7 mouse cellular contexts compared by ENCODE assay signal in genomic region chr17:56162231-56162774, GRCm38 (mm10). TPM values are rescaled to one million over a fixed set of nuclear protein-coding genes. Genes with fewer than 3 reads are reported as not detected.
DNase-seq lines count a peak whose midpoint lies in the region; ATAC-seq and TF ChIP-seq lines count a peak whose summit lies in the region.

TSS of gene Tnfaip8l1 (plus strand) at chr17:56162477.

- no peaks in the 10 kb centered on the region for H3K9me3 ChIP-seq in embryonic facial prominence, embryonic 10.5 days
- no peaks in the 10 kb centered on the region for H3K9me3 ChIP-seq in intestine, postnatal 0 days (ENCODE audit: control insufficient read depth)
- no peaks in the 10 kb centered on the region for H3K9me3 ChIP-seq in midbrain, embryonic 12.5 days

- intact Hi-C loops in left cerebral cortex, postnatal 4 days (cut with DNase I) = no loop called here

- peaks cover 35% of the 10 kb centered on the region for H3K27me3 ChIP-seq in embryonic facial prominence, embryonic 10.5 days (replicated peaks; ENCODE audit: low read depth, poor library complexity, severe bottlenecking)
- peaks cover 10% of the 10 kb centered on the region; the same call in 1 of the 2 replicates for H3K27me3 ChIP-seq in intestine, postnatal 0 days (replicated peaks; ENCODE audit: control insufficient read depth, insufficient read depth, low read length)
- peaks cover 37% of the 10 kb centered on the region for H3K27me3 ChIP-seq in midbrain, embryonic 12.5 days
- no peaks in the 10 kb centered on the region for H3K27me3 ChIP-seq in small intestine, adult 2 months (ENCODE audit: control insufficient read depth, insufficient read depth, low read length)

- DNase-seq in adrenal gland, postnatal 10 days = peak; percentile 97
- DNase-seq in embryonic facial prominence, embryonic 10.5 days (ENCODE audit: low spot score) = peak; percentile 97
- DNase-seq in gonadal fat pad, adult 2 months (ENCODE audit: low read depth) = peak; percentile 30
- DNase-seq in left cerebral cortex, postnatal 4 days = peak; percentile 95

- H3K4me1 ChIP-seq in embryonic facial prominence, embryonic 10.5 days = peaks cover 32% of the 10 kb centered on the region
- peaks cover 3% of the 10 kb centered on the region; the same call in 1 of the 2 replicates for H3K4me1 ChIP-seq in intestine, postnatal 0 days (replicated peaks; ENCODE audit: control insufficient read depth, insufficient read depth, low read length)
- peaks cover 23% of the 10 kb centered on the region for H3K4me1 ChIP-seq in midbrain, embryonic 12.5 days
- H3K4me1 ChIP-seq in small intestine, adult 2 months (ENCODE audit: control insufficient read depth, insufficient read depth, insufficient read length, low read length) = peaks cover 17% of the 10 kb centered on the region

- peak within 1 kb of the TSS; percentile 70 for H3K4me2 ChIP-seq in intestine, postnatal 0 days (replicated peaks; ENCODE audit: low read depth)
- peak within 1 kb of the TSS; percentile 77 for H3K4me2 ChIP-seq in midbrain, embryonic 12.5 days (replicated peaks)

- H3K36me3 ChIP-seq in embryonic facial prominence, embryonic 10.5 days (replicated peaks) = no peaks in the 10 kb centered on the region
- H3K36me3 ChIP-seq in intestine, postnatal 0 days (ENCODE audit: control insufficient read depth, insufficient read depth) = no peaks in the 10 kb centered on the region
- no peaks in the 10 kb centered on the region for H3K36me3 ChIP-seq in midbrain, embryonic 12.5 days
- no peaks in the 10 kb centered on the region for H3K36me3 ChIP-seq in small intestine, adult 2 months (ENCODE audit: control insufficient read depth, insufficient read depth, low read length)

- TF ChIP-seq CTCF in intestine, postnatal 0 days (IDR thresholded peaks at IDR 0.05; ENCODE audit: low read depth) = no peak
- no peak for TF ChIP-seq CTCF in small intestine, adult 2 months (IDR thresholded peaks at IDR 0.05; ENCODE audit: extremely low read depth, insufficient read length, insufficient replicate concordance, low read depth, low read length)

- H3K4me3 ChIP-seq in embryonic facial prominence, embryonic 10.5 days = peak within 1 kb of the TSS; percentile 62
- peak within 1 kb of the TSS; percentile 39 for H3K4me3 ChIP-seq in intestine, postnatal 0 days (ENCODE audit: low read depth, low read length)
- H3K4me3 ChIP-seq in midbrain, embryonic 12.5 days = peak within 1 kb of the TSS; percentile 44
- H3K4me3 ChIP-seq in small intestine, adult 2 months (ENCODE audit: low read depth, low read length) = peak within 1 kb of the TSS; percentile 61

- H3K9ac ChIP-seq in intestine, postnatal 0 days (ENCODE audit: low read depth, low read length) = peak within 1 kb of the TSS; percentile 31
- peak within 1 kb of the TSS; percentile 54 for H3K9ac ChIP-seq in midbrain, embryonic 12.5 days (replicated peaks)

- peak within 1 kb of the TSS; percentile 76 for H3K27ac ChIP-seq in embryonic facial prominence, embryonic 10.5 days (replicated peaks)
- H3K27ac ChIP-seq in intestine, postnatal 0 days (ENCODE audit: low read depth, low read length) = 0 out of 2 replicates have a peak within 1 kb of the TSS, but pooled peaks have one; percentile 46
- H3K27ac ChIP-seq in midbrain, embryonic 12.5 days (replicated peaks) = no peak within 1 kb of the TSS
- H3K27ac ChIP-seq in small intestine, adult 2 months (ENCODE audit: insufficient read depth, low read depth, low read length) = peak within 1 kb of the TSS; percentile 82

- 0 out of 2 replicates have a peak, but pooled peaks have one; percentile 13 for TF ChIP-seq POLR2A in small intestine, adult 2 months (IDR thresholded peaks at IDR 0.05; ENCODE audit: low read depth, low read length)

- ATAC-seq in intestine, postnatal 0 days = peak; percentile 93
- peak; percentile 97 for ATAC-seq in midbrain, embryonic 12.5 days (ENCODE audit: low FRiP score, low read depth)

- 1% methylated on average over 30 of the region's 30 CpGs for WGBS in embryonic facial prominence, embryonic 10.5 days
- WGBS in intestine, postnatal 0 days = under 1% methylated on average over 30 of the region's 30 CpGs
- under 1% methylated on average over 30 of the region's 30 CpGs for WGBS in midbrain, embryonic 12.5 days
- WGBS in small intestine, adult 2 months = under 1% methylated on average over 30 of the region's 30 CpGs

RNA-seq across cellular contexts. Expression of gene Tnfaip8l1, which starts in this region (rescaled TPM):
- total RNA-seq in adrenal gland, postnatal 10 days (2021) = 10 to 100 TPM in 1 of 2 experiments, 1 to 10 TPM in 1; 9.5 to 11.0 TPM
- 10.3 and 11.7 TPM in 2 replicates for polyA plus RNA-seq in embryonic facial prominence, embryonic 10.5 days (2016; fragmentation: Nextera tagmentation; extraction: Ambion mirVana)
- 3.6 and 4.3 TPM in 2 replicates for polyA plus RNA-seq in gonadal fat pad, adult 2 months (2012; rRNA removed)
- polyA plus RNA-seq in intestine, postnatal 0 days (2015; fragmentation: Nextera tagmentation; extraction: Ambion mirVana) = 4.6 and 5.1 TPM in 2 replicates
- total RNA-seq in left cerebral cortex, postnatal 4 days (2021) = 10 to 100 TPM; 11.1 TPM
- 8.0 and 8.2 TPM in 2 replicates for polyA plus RNA-seq in midbrain, embryonic 12.5 days (2016; fragmentation: Nextera tagmentation; extraction: Ambion mirVana)
- polyA plus RNA-seq in small intestine, adult 2 months (2012; rRNA removed) = 4.2 and 10.3 TPM in 2 replicates

Comparison
In these comparisons a context has a peak if more than half of its experiments do, and no peak if none do; other contexts are left out.
1. DNase-seq: peak in every context shown above with its lines; median percentile 97 in adrenal gland, postnatal 10 days; 97 in embryonic facial prominence, embryonic 10.5 days; 95 in left cerebral cortex, postnatal 4 days; 30 in gonadal fat pad, adult 2 months.